In the genomic region with DNA sequence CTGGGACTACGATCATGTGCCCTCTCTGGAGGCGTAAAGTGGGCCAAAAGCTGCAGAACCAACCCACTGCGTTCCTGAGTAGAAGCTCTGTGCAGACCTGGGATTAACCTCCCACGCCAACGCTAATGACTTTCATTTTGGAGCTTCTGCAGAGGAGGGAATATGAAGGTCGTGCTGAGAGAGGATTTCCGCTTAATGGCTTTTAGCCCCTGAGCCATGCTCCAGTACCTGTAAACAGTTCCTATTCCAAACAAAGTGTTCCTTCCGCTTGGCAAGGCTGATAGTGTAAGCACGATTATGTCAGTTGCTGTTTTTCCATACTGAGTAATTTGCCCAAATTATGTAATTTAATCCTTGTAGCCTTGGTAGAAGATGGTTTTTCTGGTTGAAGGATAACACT, we compare ENCODE assay signal across 12 mouse cellular contexts.
"Had no signal": no experiment of that assay in that cellular context is flagged by ENCODE, and none has a peak within 500 bp of the region (broad histone marks: within the 10 kb centered on the region; RNA-seq: fewer than 3 reads in every experiment).

No protein-coding gene starts in this region.

- H3K4me2 ChIP-seq: kidney, embryonic 15.5 days; limb, embryonic 15.5 days; liver, embryonic 12.5 days; midbrain, embryonic 12.5 days had no signal

- H3K9ac ChIP-seq: kidney, embryonic 15.5 days; limb, embryonic 15.5 days; liver, embryonic 12.5 days; midbrain, embryonic 12.5 days had no signal

- H3K9me3 ChIP-seq: kidney, embryonic 15.5 days; limb, embryonic 15.5 days; liver, embryonic 12.5 days; megakaryocyte, embryonic 14.5 days; midbrain, embryonic 12.5 days had no signal

- H3K4me3 ChIP-seq: kidney, embryonic 15.5 days; left cerebral cortex, adult 2 months; limb, embryonic 15.5 days; liver, embryonic 12.5 days; midbrain, embryonic 12.5 days had no signal

- H3K27me3 ChIP-seq: kidney, embryonic 15.5 days; limb, embryonic 15.5 days; midbrain, embryonic 12.5 days had no signal

- DNase-seq: kidney, adult 2 months; kidney, postnatal 25 days; spleen, adult 18-20 months; thymus, postnatal 4 days had no signal

- ATAC-seq: intestine, embryonic 16.5 days; liver, embryonic 12.5 days had no signal

- H3K27ac ChIP-seq: kidney, embryonic 15.5 days; left cerebral cortex, adult 2 months; limb, embryonic 15.5 days; liver, embryonic 12.5 days; macrophage; midbrain, embryonic 12.5 days had no signal

- H3K36me3 ChIP-seq: kidney, embryonic 15.5 days; limb, embryonic 15.5 days; liver, embryonic 12.5 days; midbrain, embryonic 12.5 days had no signal
